Mouse (Mus musculus) midbrain, embryonic 10.5 days (tissue): ENCODE data around the gene Opcml. TPM values are rescaled to one million over a fixed set of nuclear protein-coding genes. Genes with fewer than 3 reads are reported as not detected.

Source experiments
- DNase-seq: peaks from one replicate; pipeline ENCODE4 v3.0.0-alpha.2; 2017; ENCODE audit warnings: low spot score
- H3K27ac ChIP-seq: fragments of 300-500 bp; sonication (generic); replicated peaks from 2 replicates; pipeline ENCODE4 v1.5.1; 2016; ENCODE audit warnings: mild to moderate bottlenecking
- H3K27me3 ChIP-seq: fragments of 300-500 bp; sonication (generic); 2 replicates; pipeline ENCODE4 v1.6.1; 2016; ENCODE audit warnings: low read depth, mild to moderate bottlenecking; ENCODE audit not compliant: poor library complexity, severe bottlenecking
- H3K36me3 ChIP-seq: fragments of 300-500 bp; sonication (generic); 2 replicates; pipeline ENCODE4 v1.6.1; 2016; ENCODE audit warnings: mild to moderate bottlenecking, moderate library complexity
- H3K4me1 ChIP-seq: fragments of 300-500 bp; sonication (generic); 2 replicates; pipeline ENCODE4 v1.6.1; 2016
- H3K4me3 ChIP-seq: fragments of 300-500 bp; sonication (generic); 2 replicates; pipeline ENCODE4 v1.5.1; 2016; ENCODE audit warnings: mild to moderate bottlenecking, moderate library complexity
- H3K9me3 ChIP-seq: fragments of 300-500 bp; sonication (generic); replicated peaks from 2 replicates; pipeline ENCODE4 v1.6.1; 2016; ENCODE audit warnings: mild to moderate bottlenecking
- WGBS: fragments of 180-500 bp; shearing (Covaris S2); methylation state at CpG from one replicate; pipeline ENCODE4 v1.1.7; 2016; 5-methylcytosine and 5-hydroxymethylcytosine counted together
- polyA plus RNA-seq: library from polyadenylated mRNA; unstranded; fragments of >200 nt; fragmentation: Nextera tagmentation; extraction: Ambion mirVana; gene quantifications from 2 replicates; pipeline ENCODE4 v1.2.1, GENCODE M21; 2016

Gene Opcml
- polyA plus RNA-seq, 1 experiment from 2014 or later, result 2.0 TPM

GRCm38 (mm10) chr9:28535006-28535405 is 744.4 kb downstream of the Opcml start:
- 84% methylated on average over 4 of the region's 4 CpGs for WGBS
- Histone ChIP-seq H3K27me3 (no peaks in the 10 kb centered on the region), H3K4me1 (peaks cover 7% of the 10 kb centered on the region; the same call in 1 of the 2 replicates), H3K36me3 (no peaks in the 10 kb centered on the region), H3K9me3 (no peaks in the 10 kb centered on the region), H3K4me3 (no peak overlapping the region), H3K27ac (no peak overlapping the region)
- DNase-seq, result no peak

- Histone ChIP-seq H3K27ac (no peak overlapping the region), H3K9me3 (no peaks in the 10 kb centered on the region), H3K36me3 (no peaks in the 10 kb centered on the region), H3K27me3 (no peaks in the 10 kb centered on the region), H3K4me1 (peaks cover 12% of the 10 kb centered on the region), H3K4me3 (no peak overlapping the region)
- WGBS, result 81% methylated on average over 4 of the region's 4 CpGs
- DNase-seq, result no peak
These were observed 746.1 kb downstream of the Opcml start for GRCm38 (mm10) chr9:28536637-28537036.

GRCm38 (mm10) chr9:28548189-28548588 is 757.6 kb downstream of the Opcml start:
- no peak overlapping the region; the same call in 1 of the 2 replicates for H3K27ac ChIP-seq
- no peak overlapping the region for H3K4me3 ChIP-seq
- no peak for DNase-seq
- no peaks in the 10 kb centered on the region for H3K27me3 ChIP-seq
- 50% methylated on average over 9 of the region's 9 CpGs for WGBS
- no peaks in the 10 kb centered on the region for H3K36me3 ChIP-seq
- H3K9me3 ChIP-seq, result no peaks in the 10 kb centered on the region
- peaks cover 9% of the 10 kb centered on the region for H3K4me1 ChIP-seq

DNA sequence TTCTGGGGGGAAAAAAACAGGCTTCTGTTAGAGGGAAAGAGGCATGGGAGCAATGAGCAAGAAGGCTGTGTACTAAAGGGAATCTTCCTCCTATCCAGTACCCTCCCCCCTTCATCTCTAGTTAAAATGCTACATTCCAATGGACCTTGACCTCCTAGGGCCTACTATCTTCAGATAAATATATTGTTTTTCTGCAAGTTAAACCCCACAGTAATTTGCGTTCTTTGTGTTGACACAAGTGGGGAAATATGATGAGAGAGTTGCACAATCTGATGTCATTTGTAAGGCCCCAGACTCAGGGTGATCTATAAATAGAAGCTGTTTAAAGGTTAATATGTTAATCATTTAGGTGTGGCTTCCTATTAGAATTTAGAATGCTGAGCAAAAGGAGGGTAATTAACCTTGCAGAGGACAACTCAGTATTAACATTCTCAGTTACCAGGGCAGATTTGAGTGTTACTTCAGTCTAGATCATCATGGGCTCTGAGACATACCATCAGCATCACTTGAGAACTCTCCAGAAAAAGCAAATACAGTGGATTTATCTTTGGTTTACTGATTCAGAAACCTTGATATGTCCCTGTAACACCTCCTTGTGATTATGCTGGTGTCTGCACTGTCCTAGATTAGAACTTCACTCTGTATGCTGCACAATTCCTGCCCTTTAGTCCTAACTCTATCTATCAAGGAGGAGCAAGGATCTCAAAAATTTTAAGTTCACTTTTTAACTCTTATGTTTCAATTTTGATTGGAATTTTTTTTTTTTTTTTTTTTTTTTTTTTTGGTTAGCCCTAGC is 762.0 kb downstream of the Opcml start:
- Histone ChIP-seq H3K4me1 (peaks cover 9% of the 10 kb centered on the region), H3K36me3 (no peaks in the 10 kb centered on the region), H3K4me3 (no peak overlapping the region), H3K27me3 (no peaks in the 10 kb centered on the region), H3K9me3 (no peaks in the 10 kb centered on the region), H3K27ac (no peak overlapping the region)
- 82% methylated on average over 1 of the region's 1 CpGs for WGBS
- no peak for DNase-seq

- no peak overlapping the region for H3K4me3 ChIP-seq
- no peaks in the 10 kb centered on the region for H3K9me3 ChIP-seq
These were observed 768.1 kb downstream of the Opcml start for GRCm38 (mm10) chr9:28558628-28559027.

DNA sequence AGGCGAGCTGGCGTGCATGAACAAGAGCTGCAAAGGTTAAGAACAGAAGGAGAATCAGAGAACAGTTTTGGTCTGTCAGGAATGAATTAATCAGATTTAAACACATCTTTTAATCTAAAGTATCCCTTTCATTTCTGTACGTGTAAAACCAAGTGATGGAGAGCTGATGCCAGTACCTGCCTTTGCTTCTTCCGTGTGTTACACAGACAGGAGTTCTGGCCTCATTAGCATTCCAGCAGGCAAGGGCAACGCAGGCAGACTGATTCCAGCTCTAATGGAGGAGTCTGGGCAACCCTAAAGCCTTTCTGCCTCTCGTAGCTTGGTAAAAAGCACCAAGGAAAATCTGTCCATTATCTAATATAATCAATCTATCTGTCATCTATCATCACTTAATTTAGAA is 771.2 kb downstream of the Opcml start:
- no peak overlapping the region for H3K27ac ChIP-seq
- no peaks in the 10 kb centered on the region for H3K36me3 ChIP-seq
- no peak for DNase-seq
- H3K4me3 ChIP-seq, result no peak overlapping the region
- WGBS, result 62% methylated on average over 6 of the region's 6 CpGs
- H3K9me3 ChIP-seq, result no peaks in the 10 kb centered on the region
- H3K27me3 ChIP-seq, result no peaks in the 10 kb centered on the region
- no peaks in the 10 kb centered on the region for H3K4me1 ChIP-seq

More at GRCm38 (mm10) chr9:28558628-28559027, 768.1 kb downstream of the Opcml start:
- no peak for DNase-seq
- H3K36me3 ChIP-seq, result no peaks in the 10 kb centered on the region
- WGBS, result 83% methylated on average over 2 of the region's 2 CpGs
- no peaks in the 10 kb centered on the region for H3K4me1 ChIP-seq
- no peaks in the 10 kb centered on the region for H3K27me3 ChIP-seq
- H3K27ac ChIP-seq, result no peak overlapping the region

- WGBS, result 84% methylated on average over 14 of the region's 14 CpGs
- DNase-seq, result no peak
- H3K36me3 ChIP-seq, result no peaks in the 10 kb centered on the region
- H3K9me3 ChIP-seq, result no peaks in the 10 kb centered on the region
- no peak overlapping the region for H3K4me3 ChIP-seq
- H3K4me1 ChIP-seq, result no peaks in the 10 kb centered on the region
- H3K27ac ChIP-seq, result no peak overlapping the region
- no peaks in the 10 kb centered on the region for H3K27me3 ChIP-seq
These were observed 772.6 kb downstream of the Opcml start for GRCm38 (mm10) chr9:28563066-28563683.

- Histone ChIP-seq H3K4me1 (no peaks in the 10 kb centered on the region), H3K4me3 (no peak overlapping the region), H3K27me3 (no peaks in the 10 kb centered on the region), H3K9me3 (no peaks in the 10 kb centered on the region), H3K27ac (no peak overlapping the region), H3K36me3 (no peaks in the 10 kb centered on the region)
- DNase-seq, result no peak
- 39% methylated on average over 8 of the region's 8 CpGs for WGBS
These were observed 778.5 kb downstream of the Opcml start for GRCm38 (mm10) chr9:28569041-28569522.

- H3K27ac ChIP-seq, result no peak overlapping the region
- no peaks in the 10 kb centered on the region for H3K4me1 ChIP-seq
- DNase-seq, result no peak
- no peak overlapping the region for H3K4me3 ChIP-seq
- 66% methylated on average over 2 of the region's 2 CpGs for WGBS
- H3K36me3 ChIP-seq, result no peaks in the 10 kb centered on the region
- no peaks in the 10 kb centered on the region for H3K9me3 ChIP-seq
- no peaks in the 10 kb centered on the region for H3K27me3 ChIP-seq
These were observed 779.2 kb downstream of the Opcml start for GRCm38 (mm10) chr9:28569776-28570175.

DNA sequence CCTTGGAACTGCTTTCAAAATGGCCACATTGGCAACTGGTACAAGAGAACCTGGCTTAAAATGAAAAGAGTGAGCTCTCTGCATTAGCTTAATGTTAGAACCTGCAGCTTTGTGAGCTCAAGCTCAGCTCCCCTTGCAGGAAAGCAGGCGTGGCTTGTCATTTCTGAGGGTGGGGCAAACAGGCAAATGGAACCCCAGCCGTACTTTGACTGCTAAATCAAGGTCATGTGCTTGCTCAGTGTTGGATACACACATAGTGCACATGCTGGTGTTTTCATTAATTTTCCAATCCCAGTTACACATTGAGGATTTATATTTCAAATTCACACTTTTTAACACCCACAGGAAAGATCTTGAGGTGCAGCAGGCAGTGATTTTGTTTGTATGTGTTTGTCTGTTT is 781.1 kb downstream of the Opcml start:
- DNase-seq, result no peak
- Histone ChIP-seq H3K36me3 (no peaks in the 10 kb centered on the region), H3K27ac (no peak overlapping the region), H3K9me3 (no peaks in the 10 kb centered on the region), H3K4me3 (no peak overlapping the region), H3K27me3 (no peaks in the 10 kb centered on the region), H3K4me1 (no peaks in the 10 kb centered on the region)
- WGBS, result 86% methylated on average over 2 of the region's 2 CpGs

GRCm38 (mm10) chr9:28572136-28572774 is 781.7 kb downstream of the Opcml start:
- no peaks in the 10 kb centered on the region for H3K4me1 ChIP-seq
- DNase-seq, result no peak
- 90% methylated on average over 9 of the region's 9 CpGs for WGBS
- H3K27me3 ChIP-seq, result no peaks in the 10 kb centered on the region
- H3K27ac ChIP-seq, result no peak overlapping the region
- no peak overlapping the region for H3K4me3 ChIP-seq
- no peaks in the 10 kb centered on the region for H3K36me3 ChIP-seq
- H3K9me3 ChIP-seq, result no peaks in the 10 kb centered on the region

- no peak overlapping the region for H3K4me3 ChIP-seq
- no peaks in the 10 kb centered on the region for H3K4me1 ChIP-seq
- no peak for DNase-seq
- H3K27me3 ChIP-seq, result no peaks in the 10 kb centered on the region
- H3K9me3 ChIP-seq, result no peaks in the 10 kb centered on the region
- H3K27ac ChIP-seq, result no peak overlapping the region
- no peaks in the 10 kb centered on the region for H3K36me3 ChIP-seq
These were observed 788.2 kb downstream of the Opcml start for GRCm38 (mm10) chr9:28578730-28579129.

DNA sequence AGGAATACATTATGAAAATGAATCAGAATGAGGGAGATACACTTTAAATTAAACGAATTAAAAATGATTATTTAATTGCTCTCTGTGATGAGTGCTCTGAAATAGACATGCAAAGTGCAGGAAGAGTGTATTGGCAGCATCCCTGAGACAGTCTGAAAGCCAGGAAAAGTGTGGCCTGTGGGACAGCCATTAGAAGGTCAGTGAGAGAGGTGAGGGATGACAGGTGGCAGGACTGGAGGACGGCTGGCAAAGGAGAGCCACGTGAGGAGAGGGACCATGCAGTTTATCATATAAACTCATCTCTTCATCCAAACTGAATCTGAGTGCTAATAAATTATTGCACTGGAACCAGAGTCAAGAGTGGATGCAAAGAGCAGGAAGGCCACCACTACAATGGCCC is 796.7 kb downstream of the Opcml start:
- no peak overlapping the region for H3K27ac ChIP-seq
- no peak for DNase-seq
- 89% methylated on average over 3 of the region's 3 CpGs for WGBS

More for the DNA sequence above, 796.7 kb downstream of the Opcml start:
- Histone ChIP-seq H3K9me3 (no peaks in the 10 kb centered on the region), H3K27me3 (no peaks in the 10 kb centered on the region), H3K4me1 (peaks cover 10% of the 10 kb centered on the region), H3K4me3 (no peak overlapping the region), H3K36me3 (no peaks in the 10 kb centered on the region)
